Mouse (Mus musculus): Measurements from ENCODE around the gene Pcdh15. TPM values are rescaled to one million over a fixed set of nuclear protein-coding genes. Genes with fewer than 3 reads are reported as not detected.
A peak's percentile ranks its signal among the peaks of the same experiment; 100 is the strongest.

Gene Pcdh15
- total and polyA plus RNA-seq, 2 experiments from 2014 or later: 9.2 to 31.0 TPM

DNA sequence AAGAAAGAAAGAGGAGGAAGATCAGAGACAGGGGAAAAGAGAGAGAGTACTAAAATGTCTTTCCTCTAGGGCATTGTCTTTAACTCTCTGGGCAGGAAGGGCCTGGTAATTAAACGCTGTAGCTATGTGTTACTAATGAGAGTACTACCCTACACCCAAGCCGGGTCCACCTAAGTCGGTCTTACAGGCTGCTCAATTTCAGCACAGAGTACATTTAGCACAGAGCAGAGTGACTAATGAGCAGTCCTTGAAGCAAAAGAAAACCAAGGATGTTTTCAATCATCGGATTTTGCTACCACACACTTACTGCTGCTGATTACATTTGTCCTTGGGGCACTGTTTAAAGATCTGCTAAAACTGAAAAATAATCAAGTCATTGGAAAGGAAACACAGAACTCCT lies 788.6 kb downstream of the Pcdh15 start:
- ATAC-seq (no peak), DNase-seq (ENCODE audit: low spot score) (peak; percentile 3)
- no peaks in the 10 kb centered on the region for H3K9me3 ChIP-seq (ENCODE audit: low read length)
- H3K4me3 ChIP-seq (ENCODE audit: low read length): no peak overlapping the region
- no peak overlapping the region for H3K9ac ChIP-seq (replicated peaks; ENCODE audit: low read length)
- no peaks in the 10 kb centered on the region for H3K27me3 ChIP-seq (ENCODE audit: insufficient read depth, low read length)
- WGBS: 66% methylated on average over 4 of the region's 4 CpGs
- H3K4me2 ChIP-seq (ENCODE audit: low read depth, low read length): no peak overlapping the region
- H3K27ac ChIP-seq: no peak overlapping the region
- H3K36me3 ChIP-seq (ENCODE audit: insufficient read depth, low read length): no peaks in the 10 kb centered on the region
- no peaks in the 10 kb centered on the region for H3K4me1 ChIP-seq (ENCODE audit: insufficient read depth, low read length)
- no peak for TF ChIP-seq CTCF (IDR thresholded peaks at IDR 0.05; ENCODE audit: low read depth)

DNA sequence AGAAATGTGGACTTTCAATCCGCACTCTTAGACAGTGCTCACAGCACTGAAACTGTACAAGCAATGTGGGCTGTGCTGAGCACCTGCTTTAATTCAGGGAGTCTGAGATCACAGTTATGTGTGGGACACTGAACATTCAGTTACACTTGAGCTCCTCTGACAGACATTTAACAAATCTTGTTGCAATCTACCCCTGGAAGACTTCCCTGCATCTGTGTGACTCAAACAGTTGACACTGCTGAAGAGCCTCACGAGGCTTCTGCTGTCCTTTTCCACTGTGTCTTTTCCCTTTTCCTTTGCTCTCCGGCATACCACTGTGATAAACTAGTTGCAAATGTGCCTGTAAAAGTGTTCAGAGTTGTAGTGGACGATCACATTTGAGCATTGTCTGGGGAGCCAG lies 793.1 kb downstream of the Pcdh15 start:
- Histone ChIP-seq H3K27ac (no peak overlapping the region), H3K36me3 (ENCODE audit: insufficient read depth, low read length) (no peaks in the 10 kb centered on the region), H3K9me3 (ENCODE audit: low read length) (no peaks in the 10 kb centered on the region), H3K4me3 (ENCODE audit: low read length) (no peak overlapping the region), H3K9ac (replicated peaks; ENCODE audit: low read length) (no peak overlapping the region), H3K4me2 (ENCODE audit: low read depth, low read length) (no peak overlapping the region), H3K4me1 (ENCODE audit: insufficient read depth, low read length) (no peaks in the 10 kb centered on the region), H3K27me3 (ENCODE audit: insufficient read depth, low read length) (no peaks in the 10 kb centered on the region)
- 82% methylated on average over 4 of the region's 4 CpGs for WGBS
- ATAC-seq (no peak), DNase-seq (ENCODE audit: low spot score) (no peak)
- TF ChIP-seq CTCF (IDR thresholded peaks at IDR 0.05; ENCODE audit: low read depth): no peak

DNA sequence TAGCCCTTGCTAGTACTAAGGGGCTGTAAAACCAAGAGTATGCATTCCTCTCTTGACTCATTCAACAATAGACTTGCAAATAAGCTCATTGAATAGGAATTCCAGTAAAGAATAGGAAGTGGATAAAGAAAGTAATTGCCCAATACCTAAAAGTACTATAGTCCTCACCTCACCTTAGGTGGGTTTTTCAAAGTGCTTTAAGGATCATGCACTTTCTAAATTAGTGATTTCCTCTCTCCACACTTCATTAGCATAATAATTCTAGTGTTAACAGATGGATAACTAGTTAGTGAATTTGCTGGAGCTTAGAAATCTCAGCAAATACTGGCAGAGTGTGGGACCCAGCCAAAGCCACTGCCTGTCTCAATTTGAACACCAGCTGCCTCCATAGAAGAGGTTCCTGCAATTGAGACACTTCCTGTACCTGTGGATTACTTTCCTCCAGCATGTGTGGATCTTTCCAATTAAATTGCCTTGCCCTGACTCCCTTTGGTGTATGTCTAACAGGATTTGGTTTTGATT lies 797.0 kb downstream of the Pcdh15 start:
- no peak for DNase-seq (ENCODE audit: low spot score)
- Histone ChIP-seq H3K27ac (no peak overlapping the region), H3K36me3 (ENCODE audit: insufficient read depth, low read length) (no peaks in the 10 kb centered on the region), H3K4me1 (ENCODE audit: insufficient read depth, low read length) (no peaks in the 10 kb centered on the region), H3K9me3 (ENCODE audit: low read length) (no peaks in the 10 kb centered on the region), H3K27me3 (ENCODE audit: insufficient read depth, low read length) (no peaks in the 10 kb centered on the region), H3K4me2 (ENCODE audit: low read depth, low read length) (no peak overlapping the region), H3K4me3 (ENCODE audit: low read length) (no peak overlapping the region), H3K9ac (replicated peaks; ENCODE audit: low read length) (no peak overlapping the region)
- ATAC-seq: no peak
- no peak for TF ChIP-seq CTCF (IDR thresholded peaks at IDR 0.05; ENCODE audit: low read depth)

- no peak for TF ChIP-seq CTCF (IDR thresholded peaks at IDR 0.05; ENCODE audit: low read depth)
- Histone ChIP-seq H3K4me1 (ENCODE audit: insufficient read depth, low read length) (no peaks in the 10 kb centered on the region), H3K36me3 (ENCODE audit: insufficient read depth, low read length) (no peaks in the 10 kb centered on the region), H3K9me3 (ENCODE audit: low read length) (no peaks in the 10 kb centered on the region), H3K9ac (replicated peaks; ENCODE audit: low read length) (no peak overlapping the region), H3K27me3 (ENCODE audit: insufficient read depth, low read length) (no peaks in the 10 kb centered on the region), H3K4me2 (ENCODE audit: low read depth, low read length) (no peak overlapping the region), H3K27ac (no peak overlapping the region), H3K4me3 (ENCODE audit: low read length) (no peak overlapping the region)
- no peak for DNase-seq (ENCODE audit: low spot score)
- 70% methylated on average over 3 of the region's 3 CpGs for WGBS
- ATAC-seq: no peak
Observed at GRCm38 (mm10) chr10:73899165-73899564, 800.0 kb downstream of the Pcdh15 start.

DNA sequence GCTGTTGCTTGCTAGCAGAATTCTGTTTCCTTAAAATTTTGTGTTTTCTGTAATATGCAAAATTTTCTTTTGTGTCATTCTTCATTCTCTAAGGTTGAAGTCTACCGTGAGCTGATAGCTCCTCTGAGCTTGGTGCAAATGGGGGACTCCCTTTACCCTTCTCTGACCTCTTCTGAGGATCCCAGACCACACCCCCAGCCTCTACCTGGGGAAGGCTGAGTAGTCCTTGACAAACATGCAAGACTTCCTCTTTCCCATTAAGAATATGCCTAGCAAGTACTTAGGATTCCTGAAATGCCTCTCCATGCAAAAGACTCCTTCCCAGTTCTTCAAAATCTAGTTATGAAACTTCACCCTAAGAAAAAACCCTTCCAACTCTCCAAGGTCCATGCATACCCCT lies 808.5 kb downstream of the Pcdh15 start:
- ATAC-seq (no peak), DNase-seq (ENCODE audit: low spot score) (no peak)
- no peak overlapping the region for H3K4me3 ChIP-seq (ENCODE audit: low read length)
- no peak for TF ChIP-seq CTCF (IDR thresholded peaks at IDR 0.05; ENCODE audit: low read depth)
- no peaks in the 10 kb centered on the region for H3K9me3 ChIP-seq (ENCODE audit: low read length)
- no peak overlapping the region for H3K27ac ChIP-seq
- H3K27me3 ChIP-seq (ENCODE audit: insufficient read depth, low read length): no peaks in the 10 kb centered on the region
- 71% methylated on average over 1 of the region's 1 CpGs for WGBS
- no peaks in the 10 kb centered on the region for H3K4me1 ChIP-seq (ENCODE audit: insufficient read depth, low read length)
- H3K36me3 ChIP-seq (ENCODE audit: insufficient read depth, low read length): no peaks in the 10 kb centered on the region
- no peak overlapping the region for H3K4me2 ChIP-seq (ENCODE audit: low read depth, low read length)
- no peak overlapping the region for H3K9ac ChIP-seq (replicated peaks; ENCODE audit: low read length)

DNA sequence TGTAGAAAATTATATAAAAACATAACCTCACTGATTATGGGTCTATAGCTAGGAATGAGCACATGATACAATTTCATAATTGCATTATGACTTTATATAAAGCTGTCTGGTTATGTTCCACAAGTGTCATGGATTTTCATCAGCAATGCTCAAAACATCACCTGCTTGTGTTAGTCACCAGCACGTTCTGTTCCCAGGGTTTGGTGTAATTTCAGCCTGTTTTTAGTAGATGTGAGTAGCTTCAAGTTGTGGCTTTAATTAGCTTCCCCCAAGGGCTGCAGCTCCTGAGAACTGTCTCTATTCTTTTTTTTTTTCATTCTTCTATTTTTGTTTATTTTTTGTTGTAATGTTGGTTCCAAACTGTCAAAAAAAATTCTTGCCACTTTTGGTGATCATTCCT lies 809.4 kb downstream of the Pcdh15 start:
- ATAC-seq (no peak), DNase-seq (ENCODE audit: low spot score) (no peak)
- H3K27ac ChIP-seq: no peak overlapping the region
- H3K9me3 ChIP-seq (ENCODE audit: low read length): no peaks in the 10 kb centered on the region
- WGBS: 72% methylated on average over 1 of the region's 1 CpGs
- H3K9ac ChIP-seq (replicated peaks; ENCODE audit: low read length): no peak overlapping the region
- H3K27me3 ChIP-seq (ENCODE audit: insufficient read depth, low read length): no peaks in the 10 kb centered on the region
- H3K4me3 ChIP-seq (ENCODE audit: low read length): no peak overlapping the region
- no peaks in the 10 kb centered on the region for H3K4me1 ChIP-seq (ENCODE audit: insufficient read depth, low read length)
- no peak overlapping the region for H3K4me2 ChIP-seq (ENCODE audit: low read depth, low read length)
- no peaks in the 10 kb centered on the region for H3K36me3 ChIP-seq (ENCODE audit: insufficient read depth, low read length)
- TF ChIP-seq CTCF (IDR thresholded peaks at IDR 0.05; ENCODE audit: low read depth): no peak

DNA sequence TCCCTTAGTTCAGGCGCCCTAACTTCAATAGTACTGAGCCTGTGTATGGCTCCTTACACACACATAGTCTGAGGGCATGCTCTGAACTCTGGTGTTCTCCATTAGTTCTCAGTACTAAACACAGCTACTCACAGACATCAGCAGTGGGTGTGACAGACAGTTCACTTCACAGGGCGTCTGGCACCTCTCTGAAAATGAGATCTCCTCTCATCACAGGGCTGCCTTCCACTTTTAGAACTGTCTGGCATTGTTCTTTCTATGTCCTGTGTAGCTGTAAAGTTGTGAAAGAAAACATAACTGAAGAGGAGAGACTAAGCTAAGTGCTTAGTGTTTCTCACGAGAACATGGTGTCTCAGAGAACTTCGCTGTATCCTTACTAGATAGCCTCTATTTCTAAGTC lies 816.0 kb downstream of the Pcdh15 start:
- Histone ChIP-seq H3K9me3 (ENCODE audit: low read length) (no peaks in the 10 kb centered on the region), H3K36me3 (ENCODE audit: insufficient read depth, low read length) (no peaks in the 10 kb centered on the region), H3K4me3 (ENCODE audit: low read length) (no peak overlapping the region), H3K27me3 (ENCODE audit: insufficient read depth, low read length) (no peaks in the 10 kb centered on the region), H3K9ac (replicated peaks; ENCODE audit: low read length) (no peak overlapping the region), H3K4me1 (ENCODE audit: insufficient read depth, low read length) (no peaks in the 10 kb centered on the region), H3K27ac (no peak overlapping the region), H3K4me2 (ENCODE audit: low read depth, low read length) (no peak overlapping the region)
- WGBS: 85% methylated on average over 4 of the region's 4 CpGs
- DNase-seq (ENCODE audit: low spot score) (no peak), ATAC-seq (no peak)
- no peak for TF ChIP-seq CTCF (IDR thresholded peaks at IDR 0.05; ENCODE audit: low read depth)
